Mouse (Mus musculus) layer of hippocampus, adult 11-12 months (tissue): ENCODE measurements around the gene Slco3a1.

Experiments
- DNase-seq: peaks from one replicate; pipeline ENCODE4 v3.0.0; 2022; ENCODE audit warnings: low spot score

Gene Slco3a1

GRCm38 (mm10) chr7:74554608-74555311 is at the start of gene Slco3a1:
TSS of gene Slco3a1 (minus strand) at chr7:74554780.
- peak; percentile 77 for DNase-seq

GRCm38 (mm10) chr7:74600996-74601395 is 46.4 kb upstream of the Slco3a1 start:
- no peak for DNase-seq

- DNase-seq, result no peak
Observed at GRCm38 (mm10) chr7:74579411-74579810, 24.8 kb upstream of the Slco3a1 start.

- no peak for DNase-seq
Observed at GRCm38 (mm10) chr7:74575678-74576077, 21.1 kb upstream of the Slco3a1 start.

GRCm38 (mm10) chr7:74555416-74555815 is 836 bp upstream of the Slco3a1 start:
- peak; percentile 79 for DNase-seq

DNA sequence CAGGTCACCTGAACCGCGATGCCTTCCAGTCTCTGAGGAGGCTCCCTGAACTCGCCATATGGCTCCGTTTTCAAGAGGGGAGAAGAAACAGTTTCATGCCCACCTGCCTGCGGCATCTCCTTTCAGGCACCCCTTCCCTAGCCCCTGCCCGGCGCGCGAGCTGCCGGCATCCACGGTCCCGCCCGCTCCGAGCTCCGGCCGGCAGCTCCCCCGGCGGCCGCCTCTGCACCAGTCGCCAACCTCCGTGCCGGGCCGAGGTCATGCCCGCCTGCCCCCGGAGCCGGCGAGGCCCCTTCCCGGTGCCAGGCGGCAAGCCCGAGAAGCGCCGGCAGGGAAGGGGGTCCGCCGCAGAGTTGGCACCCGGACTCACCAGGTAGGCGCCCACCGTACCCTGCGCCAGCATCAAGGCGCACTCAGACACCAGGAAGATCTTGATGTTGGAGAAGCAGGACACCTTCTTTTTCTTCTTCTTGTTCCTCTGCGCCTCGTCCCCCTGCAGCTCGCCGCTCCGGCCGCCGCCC is 479 bp downstream of the Slco3a1 start:
- DNase-seq, result peak; percentile 38

- no peak for DNase-seq
Observed at GRCm38 (mm10) chr7:74553111-74553650, 1.4 kb downstream of the Slco3a1 start.

GRCm38 (mm10) chr7:74552546-74552945 is 2.0 kb downstream of the Slco3a1 start:
- no peak for DNase-seq

DNA sequence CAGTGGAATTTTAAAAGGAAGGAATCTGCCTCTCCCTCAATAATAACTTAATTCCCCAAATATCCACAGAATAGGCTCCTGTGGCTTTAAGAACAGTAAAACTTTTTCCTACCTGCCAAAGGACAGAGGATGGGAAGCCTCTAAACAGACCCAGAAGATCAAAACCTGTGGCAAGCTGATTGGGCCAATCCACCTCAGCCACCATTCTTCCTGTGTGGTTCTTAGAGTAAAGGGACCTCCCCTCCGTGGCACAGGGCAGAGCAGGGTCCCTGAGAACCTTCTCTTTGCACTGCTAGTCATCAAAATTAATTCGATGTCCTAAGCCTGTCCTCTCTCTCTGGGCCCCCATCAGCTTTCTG is 2.6 kb downstream of the Slco3a1 start:
- DNase-seq, result no peak

GRCm38 (mm10) chr7:74551338-74551999 is 3.1 kb downstream of the Slco3a1 start:
- no peak for DNase-seq

- DNase-seq, result no peak
Observed at GRCm38 (mm10) chr7:74549686-74550085, 4.9 kb downstream of the Slco3a1 start.

- no peak for DNase-seq
Observed at GRCm38 (mm10) chr7:74549013-74549582, 5.5 kb downstream of the Slco3a1 start.

GRCm38 (mm10) chr7:74546691-74547090 is 7.9 kb downstream of the Slco3a1 start:
- no peak for DNase-seq

GRCm38 (mm10) chr7:74545498-74545990 is 9.0 kb downstream of the Slco3a1 start:
- no peak for DNase-seq

DNA sequence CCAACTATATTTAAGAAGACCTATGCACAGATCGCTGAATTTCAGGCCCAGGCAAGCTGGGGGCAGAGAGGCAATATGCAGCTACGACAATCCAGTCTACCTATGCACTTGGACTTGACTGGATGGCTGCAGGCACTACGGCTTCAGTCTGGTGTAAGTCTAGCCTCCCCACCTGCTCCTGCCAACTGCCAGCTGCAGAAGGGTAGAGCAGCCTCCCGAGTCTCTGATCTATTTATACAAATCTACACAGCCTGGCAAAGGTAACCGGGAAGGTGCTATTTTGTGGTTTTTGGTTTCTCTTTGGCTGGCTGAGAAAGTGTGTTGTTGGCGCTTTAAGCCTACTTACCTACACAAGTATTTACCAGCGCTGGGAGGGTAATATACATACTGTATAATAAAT is 10.3 kb downstream of the Slco3a1 start:
- DNase-seq, result no peak

- no peak for DNase-seq
Observed at GRCm38 (mm10) chr7:74541958-74542357, 12.6 kb downstream of the Slco3a1 start.

- DNase-seq, result no peak
Observed at GRCm38 (mm10) chr7:74540933-74541725, 13.5 kb downstream of the Slco3a1 start.

DNA sequence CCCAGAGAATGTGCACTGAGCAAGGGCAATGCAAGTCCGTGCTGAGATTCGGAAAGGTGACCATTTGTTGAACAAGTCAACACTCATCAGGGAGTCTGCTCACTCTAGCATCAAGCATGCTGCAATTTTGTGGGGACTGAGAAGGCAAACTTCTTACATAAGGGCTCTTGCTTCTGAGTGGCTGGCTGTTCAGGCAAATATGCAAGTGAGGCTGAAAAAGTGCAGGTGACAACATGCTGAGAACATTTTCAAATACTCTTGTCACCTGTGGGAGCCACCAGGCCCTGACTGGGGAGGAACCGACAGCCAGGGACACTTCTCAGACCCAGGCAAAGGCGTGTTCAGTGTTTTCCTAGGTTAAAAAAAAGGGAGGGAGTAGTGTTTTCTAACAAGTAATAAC is 18.4 kb downstream of the Slco3a1 start:
- DNase-seq, result no peak

GRCm38 (mm10) chr7:74531468-74532097 is 23.0 kb downstream of the Slco3a1 start:
- DNase-seq, result no peak

- no peak for DNase-seq
Observed at GRCm38 (mm10) chr7:74529877-74530276, 24.7 kb downstream of the Slco3a1 start.

DNA sequence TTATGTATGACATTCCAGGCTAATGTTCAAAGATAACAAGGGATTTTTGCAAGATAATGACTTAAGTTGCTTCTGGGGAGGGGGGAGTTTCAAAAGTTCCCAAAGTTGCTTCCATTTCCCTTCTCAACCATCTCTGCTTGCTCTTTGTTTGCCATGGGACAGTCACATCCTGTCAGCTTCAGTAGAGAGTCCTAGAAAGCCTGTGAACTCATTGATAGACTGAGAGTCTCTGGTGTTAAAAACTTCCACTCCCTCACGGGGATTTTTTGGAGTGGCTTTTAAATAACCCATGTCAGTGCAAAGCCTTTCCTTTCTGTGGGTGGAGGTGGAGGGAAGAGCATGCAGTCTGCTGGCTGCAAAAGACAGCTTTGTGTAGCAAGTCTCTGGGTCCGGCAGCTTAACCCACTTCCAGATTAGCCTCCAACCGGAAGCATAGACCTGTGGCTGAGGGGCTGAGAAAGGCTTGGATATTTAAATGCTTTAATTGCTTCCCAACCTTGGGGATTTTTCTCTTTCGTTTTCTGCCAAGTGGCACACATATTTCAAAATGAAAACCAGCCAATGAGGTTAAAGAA is 25.3 kb downstream of the Slco3a1 start:
- DNase-seq, result no peak
